Mouse (Mus musculus) bone marrow macrophage, adult 2 months (primary cell): ENCODE measurements around the gene Rras.

Source experiments
- CTCF ChIP-seq: IDR thresholded peaks from 2 replicates; pipeline ENCODE4 v1.5.1; 2012; ENCODE audit warnings: low read depth, mild to moderate bottlenecking, low read length, moderate library complexity
- POLR2A ChIP-seq: IDR thresholded peaks from 2 replicates; pipeline ENCODE4 v1.6.1; 2012; ENCODE audit warnings: mild to moderate bottlenecking, low read depth, low read length, borderline replicate concordance

DNA sequence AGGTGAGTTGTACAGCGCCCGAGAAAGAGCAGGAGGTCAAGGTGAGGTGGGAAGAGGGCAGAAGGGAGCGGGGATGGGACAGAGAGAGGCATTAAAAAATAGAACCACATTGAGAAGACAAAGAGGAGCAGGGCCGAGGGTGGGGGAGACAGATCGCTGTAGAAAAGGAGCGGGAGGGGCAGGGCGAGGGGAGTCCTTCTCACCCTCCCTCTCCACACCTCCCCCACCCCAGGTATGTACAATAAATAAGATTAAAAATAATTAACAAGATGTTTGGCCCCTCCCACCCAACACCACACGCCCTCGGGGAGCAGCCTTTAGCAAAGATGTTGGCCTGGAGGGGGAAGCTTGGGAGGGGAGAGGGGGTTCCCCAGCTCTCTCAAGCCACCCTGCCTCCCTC is 10.0 kb downstream of the Rras start:
- TF ChIP-seq CTCF (no peak), POLR2A (no peak)
